Mouse (Mus musculus) liver, adult 2 months (tissue): Measurements from ENCODE around the gene Hmgn1. TPM values are rescaled to one million over a fixed set of nuclear protein-coding genes. Genes with fewer than 3 reads are reported as not detected.

Experiments
- DNase-seq: peaks from one replicate; pipeline ENCODE4 v3.0.0-alpha.2; 2011; ENCODE audit warnings: low read depth, low spot score; ENCODE audit errors: extremely low read depth
- H3K27ac ChIP-seq: fragments of 200-500 bp; replicated peaks from 2 replicates; pipeline ENCODE4 v1.5.1; 2012; ENCODE audit warnings: low read depth, mild to moderate bottlenecking, control low read depth, inconsistent platforms, low read length; ENCODE audit not compliant: insufficient read depth
- H3K27me3 ChIP-seq: fragments of 200-500 bp; 2 replicates; pipeline ENCODE4 v1.6.1; 2012; ENCODE audit warnings: mild to moderate bottlenecking, moderate library complexity, low read length, inconsistent platforms; ENCODE audit not compliant: control insufficient read depth, insufficient read depth
- H3K36me3 ChIP-seq: fragments of 200-500 bp; 2 replicates; pipeline ENCODE4 v1.6.1; 2012; ENCODE audit warnings: low read length, inconsistent platforms; ENCODE audit not compliant: control insufficient read depth, insufficient read depth
- H3K4me1 ChIP-seq: fragments of 200-500 bp; 2 replicates; pipeline ENCODE4 v1.6.1; 2011; ENCODE audit warnings: low read length; ENCODE audit not compliant: control insufficient read depth, insufficient read depth
- H3K4me3 ChIP-seq: fragments of 200-500 bp; 2 replicates; pipeline ENCODE4 v1.5.1; 2011; ENCODE audit warnings: low read depth, mild to moderate bottlenecking, control low read depth, low read length, moderate library complexity; ENCODE audit not compliant: insufficient read depth
- H3K79me2 ChIP-seq: fragments of 200-500 bp; 2 replicates; pipeline ENCODE4 v1.6.1; 2012; ENCODE audit warnings: inconsistent platforms, mild to moderate bottlenecking, low read length, moderate library complexity; ENCODE audit not compliant: control insufficient read depth, insufficient read depth
- H3K9ac ChIP-seq: fragments of 200-500 bp; 2 replicates; pipeline ENCODE4 v1.6.1; 2012; ENCODE audit warnings: low read depth, mild to moderate bottlenecking, control low read depth, inconsistent platforms, low read length
- CTCF ChIP-seq: fragments of 200-500 bp; IDR thresholded peaks from 2 replicates; pipeline ENCODE4 v1.5.1; 2011; ENCODE audit warnings: low read depth, low read length, control low read depth
- POLR2A ChIP-seq: fragments of 200-500 bp; IDR thresholded peaks from 2 replicates; pipeline ENCODE4 v1.6.1; 2011; ENCODE audit warnings: low read length, control low read depth; ENCODE audit not compliant: insufficient read depth; ENCODE audit errors: extremely low read depth
- WGBS: fragments of 180-500 bp; shearing (Covaris S2); methylation state at CpG from one replicate; pipeline ENCODE4 v1.1.7; 2018; 5-methylcytosine and 5-hydroxymethylcytosine counted together
- polyA plus RNA-seq: library from polyadenylated mRNA; depleted of rRNA; stranded (reverse); fragments of >200 nt; gene quantifications from 2 replicates; pipeline ENCODE4 v1.2.3, GENCODE M21; 2012
- total RNA-seq: library from RNA; depleted of rRNA; stranded (reverse); fragments of >200 nt; gene quantifications from 2 replicates; pipeline ENCODE4 v1.2.3, GENCODE M21; 2014

The Hmgn1 gene
- total and polyA plus RNA-seq, 2 experiments, result 11.4 to 48.3 TPM

DNA sequence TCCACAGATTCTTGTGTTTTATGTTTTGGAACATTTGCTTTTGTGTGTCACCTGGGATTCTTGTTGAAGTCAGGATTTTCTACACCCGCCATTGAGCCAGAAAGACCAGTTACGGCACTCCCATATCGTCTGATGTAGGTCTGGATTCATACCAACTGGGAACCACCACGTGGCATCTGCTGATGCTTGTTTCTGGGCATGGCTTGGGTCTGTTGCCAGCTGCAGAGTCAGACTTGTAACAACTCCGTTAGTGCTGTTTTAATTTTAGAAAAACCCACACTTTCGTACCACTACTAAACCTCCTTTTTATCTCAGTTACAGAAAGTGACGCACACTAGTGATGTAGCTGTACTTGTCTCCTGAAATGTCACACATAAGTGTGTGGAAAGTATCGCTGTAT, 28.5 kb upstream of the Hmgn1 start:
- peaks cover 3% of the 10 kb centered on the region; the same call in 1 of the 2 replicates for H3K27me3 ChIP-seq
- H3K9ac ChIP-seq, result no peak overlapping the region
- H3K4me3 ChIP-seq, result no peak overlapping the region
- 93% methylated on average over 8 of the region's 8 CpGs for WGBS
- no peak for TF ChIP-seq CTCF
- TF ChIP-seq POLR2A, result no peak
- H3K27ac ChIP-seq, result no peak overlapping the region
- DNase-seq, result no peak
- H3K36me3 ChIP-seq, result no peaks in the 10 kb centered on the region
- H3K4me1 ChIP-seq, result no peaks in the 10 kb centered on the region
- H3K79me2 ChIP-seq, result no peaks in the 10 kb centered on the region

DNA sequence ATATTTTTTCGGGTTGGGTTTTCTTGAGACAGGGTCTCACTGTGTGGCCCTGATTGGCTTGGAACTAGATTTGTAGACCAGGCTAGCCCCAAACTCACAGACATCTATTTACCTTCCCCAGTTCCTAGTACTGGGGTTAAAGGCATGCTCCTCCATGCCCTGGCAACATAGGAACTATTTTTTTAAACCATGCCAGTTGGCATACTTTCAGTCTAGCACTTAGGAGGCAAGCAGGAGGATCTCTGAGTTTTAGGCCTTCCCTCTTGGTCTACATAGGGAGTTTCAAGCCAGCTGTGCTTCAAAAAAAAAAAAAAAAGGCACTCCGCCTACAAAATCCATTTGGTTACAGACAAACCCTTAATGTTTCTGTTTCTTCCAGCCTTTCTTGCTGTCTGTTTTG, 26.9 kb upstream of the Hmgn1 start:
- Histone ChIP-seq H3K79me2 (no peaks in the 10 kb centered on the region), H3K27ac (no peak overlapping the region), H3K27me3 (peaks cover 3% of the 10 kb centered on the region; the same call in 1 of the 2 replicates), H3K36me3 (no peaks in the 10 kb centered on the region), H3K4me1 (no peaks in the 10 kb centered on the region), H3K9ac (no peak overlapping the region), H3K4me3 (no peak overlapping the region)
- 91% methylated on average over 2 of the region's 2 CpGs for WGBS
- TF ChIP-seq CTCF, result no peak
- no peak for TF ChIP-seq POLR2A
- no peak for DNase-seq

DNA sequence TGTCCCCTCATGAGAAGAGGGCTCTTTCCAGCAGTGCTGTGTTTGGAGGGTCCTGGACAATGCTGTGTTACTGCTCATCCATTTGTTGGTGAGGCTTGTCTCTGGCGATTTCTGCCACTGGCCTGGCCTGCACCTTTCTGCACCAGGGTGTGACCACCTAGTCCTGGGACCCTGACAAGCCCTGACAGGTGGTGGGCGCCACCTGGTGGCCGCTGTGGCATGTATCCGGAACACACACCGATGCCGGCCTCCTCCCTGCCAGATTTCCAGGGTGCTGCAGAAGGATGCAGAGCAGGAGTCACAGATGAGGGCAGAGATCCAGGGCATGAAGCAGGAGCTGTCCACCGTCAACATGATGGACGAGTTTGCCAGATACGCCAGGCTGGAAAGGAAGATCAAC, 24.0 kb upstream of the Hmgn1 start:
- peak; percentile 95 for TF ChIP-seq CTCF
- TF ChIP-seq POLR2A, result no peak
- H3K4me3 ChIP-seq, result no peak overlapping the region
- no peaks in the 10 kb centered on the region for H3K4me1 ChIP-seq
- no peak overlapping the region for H3K9ac ChIP-seq
- no peak overlapping the region for H3K27ac ChIP-seq
- peak; percentile 13 for DNase-seq
- no peaks in the 10 kb centered on the region for H3K27me3 ChIP-seq
- H3K36me3 ChIP-seq, result no peaks in the 10 kb centered on the region
- H3K79me2 ChIP-seq, result no peaks in the 10 kb centered on the region
- 19% methylated on average over 9 of the region's 9 CpGs for WGBS

DNA sequence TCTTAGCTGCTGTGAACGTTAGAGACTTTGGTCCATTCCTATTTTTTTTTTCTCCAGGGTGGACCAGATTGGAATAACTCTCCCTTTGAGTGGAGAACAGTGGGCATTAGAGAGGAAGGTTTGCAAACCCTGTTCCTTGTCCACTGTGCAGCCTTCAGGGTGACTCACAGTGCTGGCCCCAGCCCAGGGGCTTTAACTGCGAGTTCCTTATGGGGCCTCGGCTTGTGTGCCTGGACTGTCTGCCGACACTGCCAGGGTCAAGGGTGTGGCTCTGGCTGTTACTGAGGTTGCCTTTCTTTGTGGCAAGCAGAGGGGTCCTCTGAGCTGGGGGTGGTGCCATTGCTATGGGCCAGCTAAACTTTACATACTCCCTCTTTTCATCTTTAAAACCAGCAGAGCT, 23.5 kb upstream of the Hmgn1 start:
- TF ChIP-seq CTCF, result no peak
- TF ChIP-seq POLR2A, result no peak
- no peak overlapping the region for H3K9ac ChIP-seq
- no peak overlapping the region for H3K27ac ChIP-seq
- DNase-seq, result no peak
- no peaks in the 10 kb centered on the region for H3K4me1 ChIP-seq
- H3K27me3 ChIP-seq, result no peaks in the 10 kb centered on the region
- 68% methylated on average over 4 of the region's 4 CpGs for WGBS
- no peak overlapping the region for H3K4me3 ChIP-seq
- H3K36me3 ChIP-seq, result no peaks in the 10 kb centered on the region
- 0 out of 2 replicates have a peak, but pooled peaks cover 4% of the 10 kb centered on the region for H3K79me2 ChIP-seq

DNA sequence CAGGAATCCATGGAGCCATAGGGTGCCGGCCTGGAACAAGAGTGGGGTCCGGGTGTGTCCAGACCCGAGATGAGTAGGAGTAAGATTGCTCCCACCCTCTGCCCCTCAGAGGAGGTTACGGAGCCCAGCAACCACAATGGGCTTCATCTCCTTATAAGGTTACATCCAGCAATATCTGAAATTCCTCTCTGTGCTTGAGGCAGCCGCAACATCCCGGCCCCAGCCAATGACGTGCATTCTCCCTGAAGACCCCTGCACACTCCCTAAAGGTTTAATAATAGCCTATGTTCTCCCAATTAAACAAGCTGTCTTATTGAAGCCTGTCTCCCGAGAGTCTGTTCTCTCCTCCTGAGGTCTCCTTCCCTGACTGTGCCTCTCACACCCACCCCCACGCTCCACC, 21.8 kb upstream of the Hmgn1 start:
- no peaks in the 10 kb centered on the region for H3K4me1 ChIP-seq
- no peak overlapping the region for H3K9ac ChIP-seq
- no peak overlapping the region for H3K4me3 ChIP-seq
- no peaks in the 10 kb centered on the region for H3K36me3 ChIP-seq
- 80% methylated on average over 9 of the region's 9 CpGs for WGBS
- H3K79me2 ChIP-seq, result 0 out of 2 replicates have a peak, but pooled peaks cover 4% of the 10 kb centered on the region
- no peaks in the 10 kb centered on the region for H3K27me3 ChIP-seq
- DNase-seq, result no peak
- H3K27ac ChIP-seq, result no peak overlapping the region
- no peak for TF ChIP-seq POLR2A
- no peak for TF ChIP-seq CTCF

DNA sequence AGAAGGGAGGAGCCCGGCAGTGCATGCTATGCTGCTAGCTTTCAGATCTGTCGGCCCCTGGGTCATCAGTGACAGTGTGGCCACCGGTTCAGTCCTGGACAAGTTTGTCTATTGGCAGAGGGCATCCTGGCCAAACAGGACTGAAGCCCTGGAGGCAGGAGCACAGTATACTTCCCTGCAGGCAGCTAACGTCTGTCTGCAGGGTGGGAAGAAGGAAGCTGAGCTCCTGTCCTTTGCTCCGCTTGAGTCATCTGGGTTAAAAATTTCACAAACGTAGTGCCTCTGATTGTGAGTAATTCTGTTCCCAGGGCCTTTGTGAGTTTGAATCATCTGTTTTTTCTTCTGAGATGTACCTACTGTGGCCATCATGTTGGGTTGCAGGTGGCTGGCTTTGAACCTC, 21.3 kb upstream of the Hmgn1 start:
- 0 out of 2 replicates have a peak, but pooled peaks cover 4% of the 10 kb centered on the region for H3K79me2 ChIP-seq
- TF ChIP-seq POLR2A (no peak), CTCF (no peak)
- no peak for DNase-seq
- H3K36me3 ChIP-seq, result no peaks in the 10 kb centered on the region
- no peak overlapping the region for H3K4me3 ChIP-seq
- 68% methylated on average over 6 of the region's 6 CpGs for WGBS
- no peaks in the 10 kb centered on the region for H3K4me1 ChIP-seq
- no peaks in the 10 kb centered on the region for H3K27me3 ChIP-seq
- no peak overlapping the region for H3K9ac ChIP-seq
- H3K27ac ChIP-seq, result no peak overlapping the region
